25 mouse cellular contexts compared by ENCODE assay signal in genomic region chr6:84647197-84647596, GRCm38 (mm10). TPM values are rescaled to one million over a fixed set of nuclear protein-coding genes. Genes with fewer than 3 reads are reported as not detected.
DNase-seq lines count a peak whose midpoint lies in the region; ATAC-seq and TF ChIP-seq lines count a peak whose summit lies in the region.
"Had no signal": no experiment of that assay in that cellular context is flagged by ENCODE, and none has a peak within 500 bp of the region (broad histone marks: within the 10 kb centered on the region; RNA-seq: fewer than 3 reads in every experiment).

No protein-coding gene starts in this region.

- no peaks in the 10 kb centered on the region for H3K36me3 ChIP-seq in hindbrain, embryonic 13.5 days
- H3K36me3 ChIP-seq in hindbrain, embryonic 12.5 days = no peaks in the 10 kb centered on the region
- H3K36me3 ChIP-seq in neural tube, embryonic 13.5 days = no peaks in the 10 kb centered on the region
- H3K36me3 ChIP-seq in midbrain, postnatal 0 days (ENCODE audit: insufficient read depth, low read length) = no peaks in the 10 kb centered on the region
- H3K36me3 ChIP-seq: embryonic facial prominence, embryonic 15.5 days; heart, embryonic 10.5 days; limb, embryonic 13.5 days; liver, embryonic 12.5 days had no signal

- H3K9ac ChIP-seq in hindbrain, embryonic 13.5 days = no peak overlapping the region
- H3K9ac ChIP-seq in hindbrain, embryonic 12.5 days = no peak overlapping the region
- H3K9ac ChIP-seq in neural tube, embryonic 13.5 days = no peak overlapping the region
- no peak overlapping the region for H3K9ac ChIP-seq in midbrain, postnatal 0 days (replicated peaks; ENCODE audit: low read length, poor library complexity, severe bottlenecking)
- H3K9ac ChIP-seq: embryonic facial prominence, embryonic 15.5 days; limb, embryonic 13.5 days; liver, embryonic 12.5 days had no signal

- ATAC-seq in hindbrain, embryonic 13.5 days (ENCODE audit: low FRiP score) = no peak
- ATAC-seq in hindbrain, embryonic 12.5 days (ENCODE audit: low FRiP score) = no peak
- ATAC-seq in neural tube, embryonic 13.5 days (ENCODE audit: low read depth) = no peak
- no peak for ATAC-seq in midbrain, postnatal 0 days (ENCODE audit: low FRiP score)
- ATAC-seq: activated CD4-positive, CD25-positive, alpha-beta regulatory T cell, adult 4 months; forebrain, embryonic 14.5 days; intestine, embryonic 16.5 days; liver, embryonic 12.5 days had no signal

- peaks cover 23% of the 10 kb centered on the region for H3K4me1 ChIP-seq in hindbrain, embryonic 13.5 days (replicated peaks)
- peaks cover 12% of the 10 kb centered on the region; the same call in 1 of the 2 replicates for H3K4me1 ChIP-seq in hindbrain, embryonic 12.5 days
- peaks cover 31% of the 10 kb centered on the region for H3K4me1 ChIP-seq in neural tube, embryonic 13.5 days (replicated peaks)
- 0 out of 2 replicates have a peak, but pooled peaks cover 3% of the 10 kb centered on the region for H3K4me1 ChIP-seq in midbrain, postnatal 0 days (ENCODE audit: insufficient read depth, low read length)
- H3K4me1 ChIP-seq: embryonic facial prominence, embryonic 15.5 days; liver, embryonic 12.5 days had no signal

- H3K27ac ChIP-seq in hindbrain, embryonic 13.5 days = peak overlapping the region; percentile 10
- no peak overlapping the region for H3K27ac ChIP-seq in hindbrain, embryonic 12.5 days
- H3K27ac ChIP-seq in neural tube, embryonic 13.5 days (replicated peaks) = peak overlapping the region; percentile 23; the same call in 1 of the 2 replicates
- no peak overlapping the region for H3K27ac ChIP-seq in midbrain, postnatal 0 days (ENCODE audit: low read depth, low read length)
- H3K27ac ChIP-seq: embryonic facial prominence, embryonic 15.5 days; heart, embryonic 10.5 days; layer of hippocampus, adult 2 months; limb, embryonic 13.5 days; liver, embryonic 12.5 days had no signal

- H3K4me2 ChIP-seq in hindbrain, embryonic 13.5 days = no peak overlapping the region
- H3K4me2 ChIP-seq in hindbrain, embryonic 12.5 days (replicated peaks) = no peak overlapping the region
- no peak overlapping the region for H3K4me2 ChIP-seq in neural tube, embryonic 13.5 days
- no peak overlapping the region for H3K4me2 ChIP-seq in midbrain, postnatal 0 days (ENCODE audit: low read depth, low read length, poor library complexity, severe bottlenecking)
- H3K4me2 ChIP-seq: embryonic facial prominence, embryonic 15.5 days; limb, embryonic 13.5 days; liver, embryonic 12.5 days had no signal

- 58% methylated on average over 4 of the region's 4 CpGs for WGBS in hindbrain, embryonic 13.5 days
- WGBS in hindbrain, embryonic 12.5 days = 77% methylated on average over 4 of the region's 4 CpGs
- 61% methylated on average over 4 of the region's 4 CpGs for WGBS in neural tube, embryonic 13.5 days
- 41% methylated on average over 4 of the region's 4 CpGs for WGBS in midbrain, postnatal 0 days

- no peak for TF ChIP-seq CTCF in midbrain, postnatal 0 days (IDR thresholded peaks at IDR 0.05)

- no peak for DNase-seq in neural tube, embryonic 10.5 days (ENCODE audit: extremely low spot score, low spot score)
- peak; percentile 39 for DNase-seq in midbrain, postnatal 0 days (ENCODE audit: low spot score)
- no peak for DNase-seq in natural killer cell, adult 2 months (ENCODE audit: low spot score in 2 of 2)
- no peak for DNase-seq in kidney, adult 9 months
- DNase-seq: adrenal gland, adult 8-10 months; cerebellum, adult 9-10 months; kidney, postnatal 25 days; lung, adult 18-20 months; lung, postnatal 14 days; right cerebral cortex, adult 18-20 months; right cerebral cortex, postnatal 4 days; thymus, postnatal 14 days had no signal

- no peaks in the 10 kb centered on the region for H3K27me3 ChIP-seq in hindbrain, embryonic 13.5 days
- H3K27me3 ChIP-seq in hindbrain, embryonic 12.5 days = no peaks in the 10 kb centered on the region
- H3K27me3 ChIP-seq in neural tube, embryonic 13.5 days = no peaks in the 10 kb centered on the region
- H3K27me3 ChIP-seq in midbrain, postnatal 0 days (ENCODE audit: insufficient read depth, low read length) = no peaks in the 10 kb centered on the region
- H3K27me3 ChIP-seq: embryonic facial prominence, embryonic 15.5 days; limb, embryonic 13.5 days; liver, embryonic 12.5 days had no signal

- H3K9me3 ChIP-seq in hindbrain, embryonic 13.5 days = no peaks in the 10 kb centered on the region
- H3K9me3 ChIP-seq in hindbrain, embryonic 12.5 days (replicated peaks) = no peaks in the 10 kb centered on the region
- no peaks in the 10 kb centered on the region; the same call in 1 of the 2 replicates for H3K9me3 ChIP-seq in neural tube, embryonic 13.5 days
- no peaks in the 10 kb centered on the region for H3K9me3 ChIP-seq in midbrain, postnatal 0 days (ENCODE audit: low read length)
- H3K9me3 ChIP-seq: embryonic facial prominence, embryonic 15.5 days; heart, embryonic 10.5 days; limb, embryonic 13.5 days; liver, embryonic 12.5 days had no signal

- no peak overlapping the region for H3K4me3 ChIP-seq in hindbrain, embryonic 13.5 days
- no peak overlapping the region for H3K4me3 ChIP-seq in hindbrain, embryonic 12.5 days
- no peak overlapping the region for H3K4me3 ChIP-seq in neural tube, embryonic 13.5 days
- no peak overlapping the region for H3K4me3 ChIP-seq in midbrain, postnatal 0 days (ENCODE audit: low read depth, low read length)
- H3K4me3 ChIP-seq: embryonic facial prominence, embryonic 15.5 days; heart, embryonic 10.5 days; layer of hippocampus, adult 2 months; limb, embryonic 13.5 days; liver, embryonic 12.5 days had no signal

RNA-seq across cellular contexts. Expression of gene Cyp26b1, which starts 53.5 kb away (rescaled TPM):
- 55.5 and 62.8 TPM in 2 replicates for polyA plus RNA-seq in hindbrain, embryonic 13.5 days (2015; fragmentation: Nextera tagmentation; extraction: Ambion mirVana)
- 55.3 and 60.5 TPM in 2 replicates for polyA plus RNA-seq in hindbrain, embryonic 12.5 days (2016; fragmentation: Nextera tagmentation; extraction: Ambion mirVana)
- 5.7 and 7.5 TPM in 2 replicates for polyA plus RNA-seq in neural tube, embryonic 13.5 days (2015; fragmentation: Nextera tagmentation; extraction: Ambion mirVana)
- 19.7 and 36.7 TPM in 2 replicates for total RNA-seq in midbrain, postnatal 0 days (2014; rRNA removed)
- polyA plus RNA-seq in midbrain, postnatal 0 days (2015; fragmentation: Nextera tagmentation; extraction: Ambion mirVana) = 6.4 and 6.7 TPM in 2 replicates
- total RNA-seq: megakaryocyte progenitor cell, adult 5-6 weeks; MEL had no signal

Comparison
In these comparisons a context has a peak if more than half of its experiments do, and no peak if none do; other contexts are left out.
1. H3K27ac ChIP-seq: peak in hindbrain, embryonic 13.5 days (single experiment) and neural tube, embryonic 13.5 days (single experiment); none in hindbrain, embryonic 12.5 days (single experiment) and midbrain, postnatal 0 days (single experiment).